Comparison of ENCODE assay signal across 22 mouse cellular contexts in genomic region chr2:84525806-84526205, GRCm38 (mm10).
"Had no signal": no experiment of that assay in that cellular context is flagged by ENCODE, and none has a peak within 500 bp of the region (broad histone marks: within the 10 kb centered on the region; RNA-seq: fewer than 3 reads in every experiment).

No protein-coding gene starts in this region.

- H3K27ac ChIP-seq: gastrocnemius, adult 2 months; heart, adult 2 months; hindbrain, embryonic 13.5 days; hindbrain, embryonic 15.5 days; hindbrain, postnatal 0 days; layer of hippocampus, adult 2 months; left cerebral cortex, adult 2 months; limb, embryonic 10.5 days; limb, embryonic 12.5 days; liver, embryonic 13.5 days had no signal

- H3K4me2 ChIP-seq: heart, embryonic 12.5 days; hindbrain, embryonic 13.5 days; hindbrain, embryonic 15.5 days; limb, embryonic 12.5 days; liver, embryonic 11.5 days; liver, embryonic 13.5 days had no signal

- H3K9me3 ChIP-seq: heart, embryonic 12.5 days; hindbrain, embryonic 13.5 days; hindbrain, embryonic 15.5 days; limb, embryonic 10.5 days; limb, embryonic 12.5 days; liver, embryonic 13.5 days had no signal

- ATAC-seq: hindbrain, postnatal 0 days had no signal

- H3K9ac ChIP-seq: heart, embryonic 12.5 days; hindbrain, embryonic 13.5 days; hindbrain, embryonic 15.5 days; limb, embryonic 12.5 days; liver, embryonic 13.5 days had no signal

- DNase-seq: gastrocnemius, adult 2 months; gastrocnemius, postnatal 10 days; gastrocnemius, postnatal 25 days; heart, adult 2 months; heart, postnatal 10 days; kidney, adult 11 months; kidney, adult 2 months; kidney, adult 9 months; kidney, postnatal 10 days; kidney, postnatal 25 days; kidney, postnatal 4 days; liver; liver, embryonic 13.5 days had no signal

- H3K36me3 ChIP-seq: heart, embryonic 12.5 days; hindbrain, embryonic 13.5 days; hindbrain, embryonic 15.5 days; limb, embryonic 10.5 days; limb, embryonic 12.5 days; liver, embryonic 13.5 days had no signal

- H3K4me1 ChIP-seq: hindbrain, embryonic 13.5 days; hindbrain, embryonic 15.5 days; limb, embryonic 10.5 days had no signal

- H3K27me3 ChIP-seq: heart, embryonic 12.5 days; hindbrain, embryonic 13.5 days; hindbrain, embryonic 15.5 days; limb, embryonic 12.5 days; liver, embryonic 13.5 days had no signal

- H3K4me3 ChIP-seq: gastrocnemius, adult 2 months; heart, adult 2 months; heart, embryonic 12.5 days; hindbrain, embryonic 13.5 days; hindbrain, embryonic 15.5 days; layer of hippocampus, adult 2 months; left cerebral cortex, adult 2 months; limb, embryonic 10.5 days; limb, embryonic 12.5 days; liver, embryonic 13.5 days had no signal
